Mouse (Mus musculus) testis, adult 2 months (tissue): Measurements from ENCODE around the gene Cmc1.

ENCODE experiments used
- CTCF ChIP-seq: fragments of 200-500 bp; IDR thresholded peaks from 2 replicates; pipeline ENCODE4 v1.5.1; 2012; ENCODE audit warnings: low read depth, mild to moderate bottlenecking, inconsistent platforms, low read length, moderate library complexity; ENCODE audit not compliant: control insufficient read depth, insufficient read depth, insufficient replicate concordance
- POLR2A ChIP-seq: fragments of 200-500 bp; IDR thresholded peaks from 2 replicates; pipeline ENCODE4 v1.6.1; 2012; ENCODE audit warnings: low read depth, mild to moderate bottlenecking, inconsistent platforms, low read length, moderate library complexity; ENCODE audit not compliant: control insufficient read depth

DNA sequence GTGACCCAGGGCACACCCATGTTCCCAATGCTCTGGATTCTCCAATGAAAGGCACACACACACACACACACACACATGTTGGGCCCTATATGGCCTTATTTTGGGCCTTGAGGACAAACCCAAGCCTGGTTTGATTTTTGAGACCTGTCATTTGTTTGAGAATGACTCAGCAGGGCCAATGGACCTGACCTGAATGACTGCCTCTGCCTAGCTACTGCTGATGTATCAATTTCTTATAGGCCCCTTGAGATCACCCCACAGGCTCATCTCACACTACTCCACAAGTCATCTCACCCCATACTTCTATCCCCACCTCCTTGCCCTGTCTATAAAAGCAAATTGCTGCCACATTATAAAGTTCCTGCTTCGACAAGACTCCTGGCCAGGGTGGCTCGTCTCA lies 48.2 kb downstream of the Cmc1 start:
- TF ChIP-seq CTCF: no peak
- TF ChIP-seq POLR2A: no peak
